Mouse (Mus musculus) thymus, postnatal 10 days (tissue): ENCODE results near the gene Zbtb41.

ENCODE experiments used
- DNase-seq, 2 experiments: peaks; one replicate each; pipeline ENCODE4 v3.0.0; 2021; ENCODE audit warnings: low spot score in 2 of 2

Gene Zbtb41

DNA sequence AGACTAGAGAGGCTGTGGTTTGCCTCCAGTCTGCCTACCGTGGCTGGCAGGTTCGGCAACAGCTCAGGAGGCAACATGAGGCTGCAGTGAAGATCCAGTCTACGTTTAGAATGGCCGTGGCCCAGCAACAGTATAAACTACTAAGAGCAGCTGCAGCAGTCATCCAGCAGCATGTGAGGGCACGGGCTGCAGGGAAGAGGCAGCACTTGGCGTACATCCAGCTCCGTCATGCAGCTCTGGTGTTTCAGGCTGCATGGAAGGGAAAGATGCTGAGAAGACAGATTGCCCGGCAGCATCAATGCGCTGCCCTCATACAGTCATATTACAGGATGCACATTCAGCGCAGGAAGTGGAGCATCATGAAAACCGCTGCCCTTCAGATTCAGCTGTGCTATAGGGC lies 56.8 kb downstream of the Zbtb41 start:
- DNase-seq = no peak

DNA sequence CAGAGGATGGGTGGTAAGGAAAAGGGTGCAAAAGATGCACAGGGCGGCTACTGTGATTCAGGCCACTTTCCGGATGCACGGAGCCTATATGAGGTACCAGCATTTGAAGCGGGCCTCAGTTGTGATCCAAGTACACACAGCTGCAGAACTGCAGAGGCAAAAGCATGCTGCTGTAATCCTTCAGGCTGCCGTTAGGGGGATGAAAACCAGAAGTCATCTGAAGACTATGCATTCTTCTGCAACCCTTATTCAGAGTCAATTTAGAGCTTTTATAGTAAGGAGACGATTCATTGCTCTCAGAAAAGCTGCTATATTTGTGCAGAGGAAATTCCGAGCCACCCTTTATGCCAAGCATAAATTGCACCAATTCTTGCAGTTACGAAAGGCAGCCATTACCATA lies 58.2 kb downstream of the Zbtb41 start:
- no peak for DNase-seq

DNA sequence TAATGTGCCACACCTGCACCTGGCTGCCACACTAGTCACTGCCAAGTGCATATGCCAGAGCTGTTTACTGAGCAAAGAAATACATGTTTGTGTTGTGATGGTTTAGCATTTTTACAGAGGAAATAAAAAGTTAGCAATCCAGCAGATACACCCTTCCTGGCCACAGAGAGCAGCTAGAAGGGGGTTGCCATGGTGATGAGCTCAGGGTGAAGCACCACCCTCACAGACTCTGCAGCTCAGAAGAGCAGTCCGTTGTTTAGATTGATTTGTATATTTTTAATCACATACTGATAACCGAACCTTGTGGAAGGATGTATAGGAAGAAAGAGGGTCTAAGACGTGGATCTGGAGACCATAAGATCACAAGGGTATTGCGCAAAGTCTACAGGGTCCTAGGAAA lies 59.1 kb downstream of the Zbtb41 start:
- DNase-seq = no peak

DNA sequence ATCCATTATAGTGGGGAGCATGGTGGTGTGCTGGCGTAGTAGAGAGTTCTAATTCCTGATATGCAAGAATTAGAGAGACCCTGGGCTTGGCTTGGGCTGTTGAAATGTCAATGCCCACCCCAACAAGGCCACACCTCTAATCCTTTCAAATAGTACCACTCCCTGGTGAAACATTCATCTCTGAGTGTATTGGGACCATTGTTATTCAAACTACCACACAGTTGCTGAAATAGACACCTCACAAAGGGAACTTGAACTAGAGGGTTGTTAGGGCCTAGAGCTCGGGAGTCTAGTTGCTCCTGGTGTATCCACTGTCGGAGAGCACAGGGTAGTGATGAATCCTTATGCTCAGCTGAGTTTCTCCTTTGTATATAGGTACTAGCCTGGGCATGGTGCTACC lies 72.5 kb downstream of the Zbtb41 start:
- DNase-seq = no peak

DNA sequence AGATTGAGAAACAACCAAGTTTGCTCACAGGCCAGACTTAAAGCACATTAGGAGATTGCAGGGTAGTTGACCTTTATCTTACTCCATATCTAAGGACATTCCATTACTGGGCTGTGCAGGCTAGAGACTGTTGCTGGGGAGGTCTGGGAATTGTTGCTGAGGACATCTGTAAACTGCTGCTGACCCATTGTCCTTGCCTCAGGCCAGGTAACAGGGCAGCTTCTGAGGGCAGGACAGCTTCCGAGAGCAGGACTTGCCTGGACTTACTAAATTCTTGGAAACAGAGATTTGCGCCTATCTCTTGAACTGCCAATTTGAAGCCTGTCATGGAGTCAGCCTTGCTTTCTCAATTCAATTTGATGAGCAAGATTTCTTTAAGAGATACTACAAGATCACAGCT lies 73.3 kb downstream of the Zbtb41 start:
- no peak for DNase-seq

DNA sequence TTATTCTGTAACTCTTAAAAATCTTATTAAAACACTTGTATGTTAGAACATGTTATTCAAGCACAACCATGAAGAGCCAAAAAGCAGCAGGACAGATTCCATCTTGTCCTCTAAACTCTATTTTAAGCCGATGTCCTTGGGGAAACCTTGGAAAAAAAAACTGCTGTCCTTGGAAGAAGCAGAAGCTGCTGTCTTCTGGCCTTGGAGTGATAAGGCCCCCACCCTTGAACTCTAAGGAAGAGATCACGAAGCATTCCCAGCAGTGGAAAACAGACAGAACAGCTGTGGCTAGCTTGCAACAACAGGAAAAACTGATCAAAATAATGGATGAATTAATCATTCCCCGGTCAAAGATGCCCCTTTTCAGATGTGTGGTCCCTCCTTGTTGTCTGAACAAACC lies 74.1 kb downstream of the Zbtb41 start:
- no peak for DNase-seq

DNA sequence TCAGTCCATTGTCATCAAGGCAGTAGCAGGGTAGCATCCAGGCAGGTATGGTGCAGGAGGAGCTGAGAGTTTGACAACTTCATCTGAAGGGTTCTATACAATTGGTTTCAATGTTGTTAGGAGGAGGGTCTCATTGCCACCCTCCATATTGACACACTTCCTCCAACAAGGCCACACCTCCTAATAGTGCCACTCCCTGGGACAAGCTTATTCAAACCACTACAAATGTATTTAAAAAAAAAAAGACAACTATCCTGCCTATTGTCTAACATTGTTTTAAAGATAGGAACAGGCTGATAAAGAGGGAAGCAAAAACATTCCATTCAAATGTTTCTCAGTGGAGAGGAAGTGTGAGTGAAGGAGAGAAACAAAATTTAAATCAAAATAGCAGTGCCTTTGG lies 77.7 kb downstream of the Zbtb41 start:
- no peak for DNase-seq

DNA sequence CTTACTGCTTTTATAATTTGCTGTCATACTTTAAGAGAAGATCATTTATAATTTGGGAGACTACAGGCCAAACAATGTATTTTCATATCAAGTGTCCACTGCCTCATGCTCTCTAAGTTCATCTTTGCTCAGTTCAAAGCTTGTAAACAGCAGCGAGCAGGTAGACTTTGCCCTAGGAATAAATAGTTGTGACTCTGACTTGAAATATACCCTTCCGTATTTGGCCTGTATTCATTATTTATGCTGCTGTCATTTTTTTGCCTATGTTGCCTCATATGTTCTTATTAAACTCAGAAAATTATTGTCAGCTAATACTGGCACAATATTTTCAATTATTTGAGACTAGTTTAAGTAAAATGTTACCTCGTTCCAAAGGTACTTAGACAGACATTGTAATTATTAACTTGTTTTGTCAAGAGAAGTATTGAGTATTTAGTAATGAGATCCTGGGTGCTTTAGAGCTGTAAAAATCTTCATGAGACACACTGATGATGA lies 79.2 kb downstream of the Zbtb41 start, which contains the start of gene F13b:
TSS of gene F13b (plus strand) at position 445 of the 495 bp plus-strand sequence.
- DNase-seq = no peak
